Mouse (Mus musculus) neural tube, embryonic 11.5 days (tissue): ENCODE results near the gene Gm3106. TPM values are rescaled to one million over a fixed set of nuclear protein-coding genes. Genes with fewer than 3 reads are reported as not detected.
"Not testable (repeated sequence)": the region's sequence is repeated elsewhere in the genome, so short reads cannot be mapped to it uniquely, and the experiment has no call there.

Source experiments
- ATAC-seq: fragments of 200-750 bp; cut with Nextera tagmentation; 2 replicates; pipeline ENCODE4 v1.8.0; 2017; ENCODE audit warnings: moderate number of reproducible peaks, mild to moderate bottlenecking, moderate TSS enrichment, moderate library complexity; ENCODE audit not compliant: insufficient read depth, low FRiP score, low TSS enrichment
- DNase-seq: peaks from one replicate; pipeline ENCODE4 v3.0.0-alpha.2; 2015; ENCODE audit warnings: low spot score
- H3K27ac ChIP-seq: fragments of 300-500 bp; sonication (generic); 2 replicates; pipeline ENCODE4 v1.5.1; 2014; ENCODE audit warnings: low read depth, mild to moderate bottlenecking, low read length
- H3K27me3 ChIP-seq: fragments of 300-500 bp; sonication (generic); 2 replicates; pipeline ENCODE4 v1.6.1; 2014; ENCODE audit warnings: mild to moderate bottlenecking, low read length, mixed read lengths; ENCODE audit not compliant: control insufficient read depth, insufficient read depth
- H3K36me3 ChIP-seq: fragments of 300-500 bp; sonication (generic); 2 replicates; pipeline ENCODE4 v1.6.1; 2014; ENCODE audit warnings: mild to moderate bottlenecking, low read length, moderate library complexity, mixed read lengths; ENCODE audit not compliant: control insufficient read depth, insufficient read depth
- H3K4me1 ChIP-seq: fragments of 300-500 bp; sonication (generic); 2 replicates; pipeline ENCODE4 v1.6.1; 2014; ENCODE audit warnings: low read length, mixed read lengths; ENCODE audit not compliant: control insufficient read depth, insufficient read depth
- H3K4me2 ChIP-seq: fragments of 300-500 bp; sonication (generic); 2 replicates; pipeline ENCODE4 v1.6.1; 2014; ENCODE audit warnings: low read depth, mild to moderate bottlenecking, moderate library complexity
- H3K4me3 ChIP-seq: fragments of 300-500 bp; sonication (generic); 2 replicates; pipeline ENCODE4 v1.5.1; 2014; ENCODE audit warnings: low read depth, low read length
- H3K9ac ChIP-seq: fragments of 300-500 bp; sonication (generic); 2 replicates; pipeline ENCODE4 v1.6.1; 2014; ENCODE audit warnings: mild to moderate bottlenecking, low read length
- H3K9me3 ChIP-seq: fragments of 300-500 bp; sonication (generic); 2 replicates; pipeline ENCODE4 v1.6.1; 2016; ENCODE audit warnings: low read length; ENCODE audit not compliant: control insufficient read depth
- WGBS: fragments of 180-500 bp; shearing (Covaris S2); extraction: QIAGEN DNeasy Blood & Tissue Kit; methylation state at CpG from one replicate; pipeline ENCODE4 v1.1.7; 2014; 5-methylcytosine and 5-hydroxymethylcytosine counted together
- polyA plus RNA-seq: library from polyadenylated mRNA; unstranded; fragments of >200 nt; fragmentation: Nextera tagmentation; extraction: Ambion mirVana; gene quantifications from 2 replicates; pipeline ENCODE4 v1.2.1, GENCODE M21; 2014

The Gm3106 gene
- not detected in 2 replicates for polyA plus RNA-seq

- H3K4me2 ChIP-seq, H3K27me3 ChIP-seq, H3K27ac ChIP-seq, H3K9me3 ChIP-seq, H3K4me1 ChIP-seq, DNase-seq, ATAC-seq, H3K4me3 ChIP-seq, H3K9ac ChIP-seq, H3K36me3 ChIP-seq: not testable (repeated sequence)
- no CpG with 5 or more reads among the region's 2 CpGs for WGBS
Observed at GRCm38 (mm10) chr5:94217705-94218104, at the start of gene Gm3106. Gene Gm3106, plus strand, starts transcription at chr5:94218005.

Other genes with a start within 250 kb of the Gm3106 start
- gene BC061212, start 147.5 kb upstream of the Gm3106 start, polyA plus RNA-seq: not detected in 2 replicates
- not detected in 2 replicates for gene Gm6351, start 141.6 kb upstream of the Gm3106 start, polyA plus RNA-seq
- not detected in 2 replicates for gene A430089I19Rik, start 88.8 kb downstream of the Gm3106 start, polyA plus RNA-seq
- gene Gm6502, start 96.4 kb downstream of the Gm3106 start, polyA plus RNA-seq: not detected in 2 replicates
- not detected in 2 replicates for gene AA792892, start 121.7 kb downstream of the Gm3106 start, polyA plus RNA-seq
- not detected in 2 replicates for gene Gm7682, start 227.8 kb downstream of the Gm3106 start, polyA plus RNA-seq